Mouse (Mus musculus): ENCODE results near the gene Cryzl1.

Gene Cryzl1

GRCm38 (mm10) chr16:91640171-91640570 lies 88.6 kb downstream of the Cryzl1 start:
- no peak for DNase-seq (ENCODE audit: low spot score)

- DNase-seq (ENCODE audit: low spot score), result no peak
Observed at GRCm38 (mm10) chr16:91639636-91640035, 89.1 kb downstream of the Cryzl1 start.

Measured in layer of hippocampus, adult 9-10 months (tissue).